Mouse (Mus musculus) G1E (cell line): ENCODE measurements at regions not wholly inside any gene's neighbourhood (a gene's known extent, or its start where the extent isn't known, plus 50 kb on each side); places are given as distances from the start of the nearest gene placed in this dataset.

ENCODE experiments used
- CTCF ChIP-seq: IDR thresholded peaks from 2 replicates; pipeline ENCODE4 v1.5.1; 2012; ENCODE audit warnings: low read depth, low read length, inconsistent platforms, mixed read lengths
- GATA1 ChIP-seq: IDR thresholded peaks from 2 replicates; pipeline ENCODE4 v1.6.1; 2012; ENCODE audit warnings: borderline replicate concordance, low read length, inconsistent platforms, mixed read lengths
- TAL1 ChIP-seq: conservative IDR thresholded peaks from 2 replicates; pipeline ENCODE4 v1.6.1; 2012; ENCODE audit warnings: low read depth, low read length, inconsistent platforms, mixed read lengths

GRCm38 (mm10) chr4:52213363-52213762, 225.7 kb upstream of the Smc2 start:
- TF ChIP-seq CTCF (no peak), TAL1 (no peak), GATA1 (no peak)
